Mouse (Mus musculus): ENCODE results near the gene Ascc3. TPM values are rescaled to one million over a fixed set of nuclear protein-coding genes. Genes with fewer than 3 reads are reported as not detected.

Ascc3 gene
- total and polyA plus RNA-seq, 2 experiments from 2014 or later: 7.5 to 19.9 TPM

- ATAC-seq (ENCODE audit: insufficient read depth, low read depth) (no peak; the same call in 1 of the 2 replicates), DNase-seq (ENCODE audit: low spot score) (peak; percentile 36)
- Histone ChIP-seq H3K36me3 (replicated peaks; ENCODE audit: control insufficient read depth, insufficient read depth, low read length) (peaks cover 10% of the 10 kb centered on the region), H3K9ac (replicated peaks; ENCODE audit: low read depth, low read length) (no peak overlapping the region), H3K4me2 (ENCODE audit: low read depth, low read length) (no peak overlapping the region), H3K9me3 (replicated peaks; ENCODE audit: control insufficient read depth, low read length) (no peaks in the 10 kb centered on the region), H3K27me3 (ENCODE audit: control insufficient read depth, insufficient read depth, low read length) (no peaks in the 10 kb centered on the region), H3K27ac (ENCODE audit: low read depth) (no peak overlapping the region), H3K4me3 (ENCODE audit: low read depth, low read length) (no peak overlapping the region), H3K4me1 (ENCODE audit: control insufficient read depth, insufficient read depth) (no peaks in the 10 kb centered on the region)
- 34% methylated on average over 1 of the region's 1 CpGs for WGBS
- TF ChIP-seq EP300 (IDR thresholded peaks at IDR 0.05; ENCODE audit: low read depth): no peak
- TF ChIP-seq CTCF (IDR thresholded peaks at IDR 0.05; ENCODE audit: low read depth): peak; percentile 56
These were observed 64.9 kb downstream of the Ascc3 start for GRCm38 (mm10) chr10:50657352-50657751.

- no peak overlapping the region for H3K4me2 ChIP-seq (ENCODE audit: low read depth, low read length)
- H3K27me3 ChIP-seq (ENCODE audit: control insufficient read depth, insufficient read depth, low read length): no peaks in the 10 kb centered on the region
- no peaks in the 10 kb centered on the region for H3K9me3 ChIP-seq (replicated peaks; ENCODE audit: control insufficient read depth, low read length)
- H3K4me3 ChIP-seq (ENCODE audit: low read depth, low read length): no peak overlapping the region
- DNase-seq (ENCODE audit: low spot score) (no peak), ATAC-seq (ENCODE audit: insufficient read depth, low read depth) (no peak)
- no peak overlapping the region for H3K9ac ChIP-seq (replicated peaks; ENCODE audit: low read depth, low read length)
- H3K27ac ChIP-seq (ENCODE audit: low read depth): no peak overlapping the region
- TF ChIP-seq CTCF (IDR thresholded peaks at IDR 0.05; ENCODE audit: low read depth) (no peak), EP300 (IDR thresholded peaks at IDR 0.05; ENCODE audit: low read depth) (no peak)
- H3K4me1 ChIP-seq (ENCODE audit: control insufficient read depth, insufficient read depth): no peaks in the 10 kb centered on the region
- no peaks in the 10 kb centered on the region for H3K36me3 ChIP-seq (replicated peaks; ENCODE audit: control insufficient read depth, insufficient read depth, low read length)
- WGBS: 80% methylated on average over 5 of the region's 5 CpGs
These were observed 79.0 kb downstream of the Ascc3 start for GRCm38 (mm10) chr10:50671517-50671916.

GRCm38 (mm10) chr10:50690324-50690723 is 97.9 kb downstream of the Ascc3 start:
- DNase-seq (ENCODE audit: low spot score) (no peak), ATAC-seq (ENCODE audit: insufficient read depth, low read depth) (no peak)
- Histone ChIP-seq H3K9ac (replicated peaks; ENCODE audit: low read depth, low read length) (no peak overlapping the region), H3K36me3 (replicated peaks; ENCODE audit: control insufficient read depth, insufficient read depth, low read length) (no peaks in the 10 kb centered on the region; the same call in 1 of the 2 replicates), H3K4me3 (ENCODE audit: low read depth, low read length) (no peak overlapping the region), H3K27ac (ENCODE audit: low read depth) (no peak overlapping the region), H3K9me3 (replicated peaks; ENCODE audit: control insufficient read depth, low read length) (no peaks in the 10 kb centered on the region), H3K4me1 (ENCODE audit: control insufficient read depth, insufficient read depth) (no peaks in the 10 kb centered on the region), H3K27me3 (ENCODE audit: control insufficient read depth, insufficient read depth, low read length) (no peaks in the 10 kb centered on the region), H3K4me2 (ENCODE audit: low read depth, low read length) (no peak overlapping the region)
- TF ChIP-seq EP300 (IDR thresholded peaks at IDR 0.05; ENCODE audit: low read depth) (no peak), CTCF (IDR thresholded peaks at IDR 0.05; ENCODE audit: low read depth) (no peak)

GRCm38 (mm10) chr10:50698836-50699433 is 106.5 kb downstream of the Ascc3 start:
- H3K27me3 ChIP-seq (ENCODE audit: control insufficient read depth, insufficient read depth, low read length): no peaks in the 10 kb centered on the region
- no peaks in the 10 kb centered on the region for H3K9me3 ChIP-seq (replicated peaks; ENCODE audit: control insufficient read depth, low read length)
- H3K4me3 ChIP-seq (ENCODE audit: low read depth, low read length): no peak overlapping the region
- H3K27ac ChIP-seq (ENCODE audit: low read depth): no peak overlapping the region
- H3K4me1 ChIP-seq (ENCODE audit: control insufficient read depth, insufficient read depth): no peaks in the 10 kb centered on the region
- ATAC-seq (ENCODE audit: insufficient read depth, low read depth) (no peak), DNase-seq (ENCODE audit: low spot score) (peak; percentile 35)
- TF ChIP-seq CTCF (IDR thresholded peaks at IDR 0.05; ENCODE audit: low read depth) (peak; percentile 51), EP300 (IDR thresholded peaks at IDR 0.05; ENCODE audit: low read depth) (no peak)
- H3K4me2 ChIP-seq (ENCODE audit: low read depth, low read length): no peak overlapping the region
- H3K9ac ChIP-seq (replicated peaks; ENCODE audit: low read depth, low read length): no peak overlapping the region
- 54% methylated on average over 4 of the region's 4 CpGs for WGBS
- H3K36me3 ChIP-seq (replicated peaks; ENCODE audit: control insufficient read depth, insufficient read depth, low read length): peaks cover 4% of the 10 kb centered on the region; the same call in 1 of the 2 replicates

- no peak for ATAC-seq (ENCODE audit: insufficient read depth, low read depth)
These were observed 109.3 kb downstream of the Ascc3 start for GRCm38 (mm10) chr10:50701736-50702135.

GRCm38 (mm10) chr10:50702361-50702760 is 109.9 kb downstream of the Ascc3 start:
- no peak overlapping the region for H3K9ac ChIP-seq (replicated peaks; ENCODE audit: low read depth, low read length)
- ATAC-seq (ENCODE audit: insufficient read depth, low read depth): no peak
- no peaks in the 10 kb centered on the region for H3K27me3 ChIP-seq (ENCODE audit: control insufficient read depth, insufficient read depth, low read length)
- no peaks in the 10 kb centered on the region for H3K9me3 ChIP-seq (replicated peaks; ENCODE audit: control insufficient read depth, low read length)
- peaks cover 7% of the 10 kb centered on the region; the same call in 1 of the 2 replicates for H3K36me3 ChIP-seq (replicated peaks; ENCODE audit: control insufficient read depth, insufficient read depth, low read length)
- DNase-seq (ENCODE audit: low spot score): no peak
- no peaks in the 10 kb centered on the region for H3K4me1 ChIP-seq (ENCODE audit: control insufficient read depth, insufficient read depth)
- H3K4me2 ChIP-seq (ENCODE audit: low read depth, low read length): no peak overlapping the region
- 41% methylated on average over 3 of the region's 3 CpGs for WGBS
- H3K27ac ChIP-seq (ENCODE audit: low read depth): no peak overlapping the region
- H3K4me3 ChIP-seq (ENCODE audit: low read depth, low read length): no peak overlapping the region
- TF ChIP-seq EP300 (IDR thresholded peaks at IDR 0.05; ENCODE audit: low read depth) (no peak), CTCF (IDR thresholded peaks at IDR 0.05; ENCODE audit: low read depth) (no peak)

More at GRCm38 (mm10) chr10:50701736-50702135, 109.3 kb downstream of the Ascc3 start:
- TF ChIP-seq CTCF (IDR thresholded peaks at IDR 0.05; ENCODE audit: low read depth): no peak
- no peak for TF ChIP-seq EP300 (IDR thresholded peaks at IDR 0.05; ENCODE audit: low read depth)
- Histone ChIP-seq H3K27me3 (ENCODE audit: control insufficient read depth, insufficient read depth, low read length) (no peaks in the 10 kb centered on the region), H3K4me1 (ENCODE audit: control insufficient read depth, insufficient read depth) (no peaks in the 10 kb centered on the region), H3K9me3 (replicated peaks; ENCODE audit: control insufficient read depth, low read length) (no peaks in the 10 kb centered on the region), H3K4me2 (ENCODE audit: low read depth, low read length) (no peak overlapping the region), H3K4me3 (ENCODE audit: low read depth, low read length) (no peak overlapping the region), H3K27ac (ENCODE audit: low read depth) (no peak overlapping the region), H3K9ac (replicated peaks; ENCODE audit: low read depth, low read length) (no peak overlapping the region), H3K36me3 (replicated peaks; ENCODE audit: control insufficient read depth, insufficient read depth, low read length) (peaks cover 7% of the 10 kb centered on the region; the same call in 1 of the 2 replicates)
- WGBS: 66% methylated on average over 2 of the region's 2 CpGs
- DNase-seq (ENCODE audit: low spot score): no peak

Measured in heart, postnatal 0 days (tissue).